Mouse (Mus musculus): Measurements from ENCODE around the gene Gas2l2.

Gene Gas2l2

GRCm38 (mm10) chr11:83442596-83443267 is 13.5 kb upstream of the Gas2l2 start:
- DNase-seq: peak; percentile 88

GRCm38 (mm10) chr11:83441235-83441634 is 12.0 kb upstream of the Gas2l2 start:
- no peak for DNase-seq

- peak; percentile 88 to 94 for DNase-seq
These were observed 11.1 kb upstream of the Gas2l2 start for GRCm38 (mm10) chr11:83440081-83441064.

DNA sequence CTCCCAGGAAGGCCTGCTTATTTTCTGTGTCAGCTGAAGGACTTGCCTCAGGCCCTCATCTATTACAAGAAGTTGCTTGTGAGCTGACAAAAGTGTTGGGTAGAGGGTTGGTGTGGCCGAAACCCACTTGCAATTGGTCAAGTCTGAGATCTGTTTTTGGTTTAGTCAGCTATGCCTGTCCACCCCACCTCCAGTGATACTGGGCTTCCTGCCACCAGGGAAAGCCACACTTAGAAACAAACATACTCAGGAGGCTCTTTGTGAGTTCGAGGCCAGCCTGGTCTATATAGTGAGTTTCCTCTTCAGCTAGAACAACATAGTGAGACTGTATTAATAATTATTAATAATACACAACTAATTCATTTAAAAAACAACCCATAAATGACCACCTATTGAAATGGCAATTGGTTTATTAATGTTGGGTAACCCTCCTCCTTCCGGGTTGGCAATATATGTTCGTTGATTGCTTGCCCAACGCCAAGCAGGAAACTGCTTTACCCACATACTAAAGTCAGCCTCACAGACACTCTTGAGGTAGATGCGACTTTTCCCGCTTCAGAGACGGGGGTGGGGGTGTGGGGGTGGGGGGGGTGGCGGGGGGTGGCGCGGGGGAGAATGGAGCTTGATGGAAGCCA is 10.3 kb upstream of the Gas2l2 start:
- DNase-seq: no peak

DNA sequence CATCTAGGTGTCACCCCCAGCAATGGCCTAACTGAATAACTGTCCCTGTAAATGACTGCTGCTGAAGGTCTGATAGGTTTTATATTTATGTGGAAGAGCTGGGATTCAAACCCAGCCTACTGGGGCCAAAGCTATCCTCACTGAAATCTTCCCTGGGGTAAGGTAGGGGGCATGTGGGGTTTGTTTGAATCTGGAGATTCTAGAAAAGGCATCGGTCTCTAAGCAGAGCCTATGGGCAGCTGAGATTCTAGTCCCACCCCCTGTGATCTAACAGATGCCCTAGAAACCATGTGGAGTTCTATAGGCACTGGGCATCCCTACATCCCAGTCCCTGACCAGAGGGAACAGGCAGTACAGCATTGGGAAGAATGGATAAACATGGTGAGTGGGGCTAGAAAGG is 8.1 kb upstream of the Gas2l2 start, which contains the start of gene 1700020L24Rik:
Gene 1700020L24Rik (plus strand): TSS at position 301 of the 400 bp plus-strand sequence.
- no peak for DNase-seq

- no peak for DNase-seq
These were observed 3.3 kb upstream of the Gas2l2 start for GRCm38 (mm10) chr11:83432533-83432932.

DNA sequence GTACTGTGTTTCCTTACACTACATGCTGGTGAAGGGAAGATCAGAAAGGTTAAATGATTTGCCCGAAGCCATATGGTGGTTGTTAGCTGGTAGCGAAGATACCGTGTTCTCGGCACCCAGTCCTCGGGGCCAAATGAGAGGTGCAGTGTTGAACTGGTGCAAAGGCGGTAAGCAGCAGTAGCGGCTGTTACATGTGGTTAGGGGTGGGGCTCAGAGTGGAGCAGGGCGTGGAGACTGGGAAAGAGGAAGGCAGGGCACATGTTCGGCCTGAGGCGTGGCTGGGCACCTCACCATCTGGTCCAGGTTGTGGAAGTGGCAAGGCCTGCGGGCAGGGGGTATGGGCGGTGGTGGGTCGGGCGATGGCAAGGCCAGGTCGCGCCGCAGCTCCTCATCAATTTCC is 2.3 kb downstream of the Gas2l2 start:
- DNase-seq: no peak

- DNase-seq: peak; percentile 80 to 87
These were observed 4.6 kb downstream of the Gas2l2 start for GRCm38 (mm10) chr11:83424681-83425080.

DNA sequence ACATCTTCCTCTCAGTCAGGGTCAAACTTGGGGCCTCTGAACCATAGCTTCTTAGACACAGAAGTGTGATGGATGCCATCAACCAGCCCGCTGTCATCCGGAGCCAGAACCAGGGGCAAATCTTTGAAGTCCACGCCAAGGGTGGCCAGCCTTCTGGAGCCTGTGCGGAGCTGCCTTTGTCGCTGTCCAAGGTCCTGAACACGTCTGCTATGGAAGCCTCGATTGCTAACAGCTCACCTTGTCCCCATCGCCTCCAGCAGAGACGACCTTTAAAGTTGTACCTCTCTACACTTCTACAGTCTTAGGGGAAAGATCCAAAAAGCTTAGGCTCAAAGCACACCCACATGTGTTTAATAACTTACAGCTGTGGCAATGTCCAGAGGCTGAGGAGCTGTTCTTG is 8.0 kb downstream of the Gas2l2 start:
- DNase-seq: no peak

- DNase-seq: no peak
These were observed 8.9 kb downstream of the Gas2l2 start for GRCm38 (mm10) chr11:83420338-83420737.

- peak; percentile 55 to 60 for DNase-seq
These were observed 10.7 kb downstream of the Gas2l2 start for GRCm38 (mm10) chr11:83418566-83418965.

- no peak for DNase-seq
These were observed 11.5 kb downstream of the Gas2l2 start for GRCm38 (mm10) chr11:83417708-83418107.

GRCm38 (mm10) chr11:83417080-83417479 is 12.2 kb downstream of the Gas2l2 start:
- no peak for DNase-seq

DNA sequence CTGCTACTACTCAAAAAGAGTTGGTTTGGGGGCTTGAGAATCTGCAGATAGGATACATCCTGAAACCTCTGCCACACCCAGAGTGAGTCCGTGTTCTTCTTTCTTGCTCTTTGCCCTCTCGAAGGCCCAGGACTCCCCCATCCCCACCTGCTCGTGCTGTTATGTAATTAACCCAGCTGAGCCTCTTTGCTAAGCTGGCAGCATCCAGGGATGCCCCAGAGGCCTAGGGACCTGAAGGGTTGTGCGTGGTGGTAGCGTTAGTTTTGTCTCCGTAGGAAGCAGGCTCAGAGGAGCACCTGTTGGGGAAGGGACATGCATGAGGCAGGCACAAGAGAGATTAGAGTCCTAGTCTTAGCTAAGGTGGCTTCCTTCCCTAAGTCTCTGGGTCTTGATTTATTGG is 18.7 kb downstream of the Gas2l2 start:
- DNase-seq: peak; percentile 40 to 41

DNA sequence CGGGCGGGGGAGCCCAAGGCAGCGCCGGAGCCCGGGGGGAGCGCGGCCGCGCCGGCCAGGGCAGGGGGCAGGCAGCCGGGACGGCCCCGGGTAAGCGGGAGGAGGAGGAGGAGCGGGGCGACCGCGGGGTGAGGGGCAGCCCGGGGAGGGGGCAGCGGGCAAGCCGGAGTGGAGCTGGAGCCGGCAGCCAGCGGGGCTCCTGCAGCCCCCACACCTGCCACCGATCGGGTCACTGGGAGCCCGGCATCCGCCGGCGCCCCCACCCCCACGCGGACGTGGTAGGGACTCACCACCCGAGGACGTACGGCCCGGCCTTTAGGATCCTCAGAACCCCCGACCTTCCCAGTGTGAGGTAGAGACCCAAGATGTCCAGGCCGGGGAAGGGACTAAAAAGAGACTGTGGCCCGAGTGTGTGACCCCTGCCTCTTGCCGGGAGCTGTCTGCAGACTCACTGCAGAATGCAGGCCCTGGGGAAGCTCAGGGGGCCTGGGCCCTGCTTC is 19.4 kb downstream of the Gas2l2 start:
- peak; percentile 40 to 59 for DNase-seq

GRCm38 (mm10) chr11:83409087-83409754 is 20.0 kb downstream of the Gas2l2 start, which contains the start of gene Rasl10b:
Rasl10b (plus strand) TSS chr11:83409137.
- peak; percentile 55 to 76 for DNase-seq

- no peak for DNase-seq
These were observed 21.0 kb downstream of the Gas2l2 start for GRCm38 (mm10) chr11:83408242-83408641.

- no peak for DNase-seq
These were observed 22.9 kb downstream of the Gas2l2 start for GRCm38 (mm10) chr11:83406391-83406790.

- no peak for DNase-seq
These were observed 25.5 kb downstream of the Gas2l2 start for GRCm38 (mm10) chr11:83403787-83404186.

DNA sequence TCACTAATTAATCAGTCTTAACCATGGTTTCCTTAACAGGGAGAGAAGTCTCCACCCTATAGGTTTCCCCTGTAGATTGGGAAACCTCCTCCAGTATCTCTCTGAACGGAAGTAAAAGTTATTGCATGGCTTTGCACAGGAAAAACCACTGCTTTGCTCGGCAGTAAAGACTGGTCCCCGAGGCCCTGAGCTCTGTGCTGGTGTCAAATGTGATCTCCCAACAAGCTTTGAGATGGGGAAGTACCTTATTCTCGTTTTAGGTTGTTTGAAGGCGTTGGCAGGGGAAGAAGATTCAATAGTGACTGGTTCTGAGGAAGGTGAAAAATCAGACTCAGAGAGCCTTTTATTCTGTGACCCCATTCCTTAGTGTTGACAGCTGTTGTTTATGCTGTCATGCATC is 30.5 kb downstream of the Gas2l2 start:
- DNase-seq: no peak

GRCm38 (mm10) chr11:83397626-83398025 is 31.6 kb downstream of the Gas2l2 start:
- no peak for DNase-seq

- DNase-seq: no peak
These were observed 34.3 kb downstream of the Gas2l2 start for GRCm38 (mm10) chr11:83394802-83395439.
